In the genomic region with DNA sequence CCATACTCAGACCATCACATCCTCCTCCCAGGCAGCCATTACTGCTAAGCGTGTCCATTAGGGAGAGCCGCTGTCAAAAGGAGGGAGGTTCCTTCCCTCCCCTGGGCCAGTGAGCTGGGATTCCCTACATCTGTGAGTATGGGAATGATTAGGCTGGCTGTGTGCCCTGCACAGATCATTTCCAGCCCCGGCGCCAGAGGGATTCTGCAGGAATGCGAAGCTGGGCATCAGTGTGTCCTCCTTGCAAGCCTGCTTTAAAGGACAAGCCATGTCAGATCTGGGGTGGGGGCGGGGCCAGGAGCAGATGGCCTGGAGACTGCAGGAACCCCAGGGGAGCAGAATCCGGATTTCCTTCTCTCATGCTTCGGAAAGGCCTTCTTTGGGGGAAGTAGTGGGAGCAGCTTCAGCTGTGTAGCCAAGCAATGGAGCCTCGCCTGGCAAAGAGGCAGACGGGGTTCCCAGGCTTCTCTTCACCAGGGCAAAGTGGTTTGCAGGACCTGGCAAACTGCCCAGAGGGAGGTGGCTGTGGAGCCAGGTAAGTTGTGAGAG, we compare ENCODE assay signal across 8 mouse cellular contexts. TPM values are rescaled to one million over a fixed set of nuclear protein-coding genes. Genes with fewer than 3 reads are reported as not detected.
DNase-seq lines count a peak whose midpoint lies in the region; ATAC-seq and TF ChIP-seq lines count a peak whose summit lies in the region.

No protein-coding gene starts in this region.

- DNase-seq in NIH3T3 (ENCODE audit: low read depth): peak; percentile 98
- peak; percentile 90 for DNase-seq in cerebellum, adult 9-11 months
- peak; percentile 77 to 86 for DNase-seq in gastrocnemius, adult 8-10 months (ENCODE audit: low spot score in 2 of 2)
- peak; percentile 79 for DNase-seq in hindbrain, postnatal 0 days (ENCODE audit: low spot score)
- peak; percentile 20 to 27 for DNase-seq in layer of hippocampus, postnatal 36 days
- DNase-seq in midbrain, postnatal 0 days (ENCODE audit: low spot score): peak; percentile 75
- peak; percentile 50 for DNase-seq in urinary bladder, postnatal 25 days (ENCODE audit: low spot score)
- no peak for DNase-seq in thymus, postnatal 36 days

- H3K4me1 ChIP-seq in hindbrain, postnatal 0 days (ENCODE audit: insufficient read depth, low read length): peaks cover 9% of the 10 kb centered on the region
- H3K4me1 ChIP-seq in midbrain, postnatal 0 days (ENCODE audit: insufficient read depth, low read length): peaks cover 3% of the 10 kb centered on the region; the same call in 1 of the 2 replicates

- no peaks in the 10 kb centered on the region for H3K9me3 ChIP-seq in hindbrain, postnatal 0 days (ENCODE audit: low read length)
- H3K9me3 ChIP-seq in midbrain, postnatal 0 days (ENCODE audit: low read length): no peaks in the 10 kb centered on the region

- H3K4me2 ChIP-seq in hindbrain, postnatal 0 days (ENCODE audit: low read depth, low read length): peak overlapping the region; percentile 31
- no peak overlapping the region for H3K4me2 ChIP-seq in midbrain, postnatal 0 days (ENCODE audit: low read depth, low read length, poor library complexity, severe bottlenecking)

- no peaks in the 10 kb centered on the region for H3K36me3 ChIP-seq in hindbrain, postnatal 0 days (ENCODE audit: insufficient read depth, low read length)
- no peaks in the 10 kb centered on the region for H3K36me3 ChIP-seq in midbrain, postnatal 0 days (ENCODE audit: insufficient read depth, low read length)

- no peak for TF ChIP-seq CTCF in hindbrain, postnatal 0 days (IDR thresholded peaks at IDR 0.05; ENCODE audit: low read depth)
- no peak for TF ChIP-seq CTCF in midbrain, postnatal 0 days (IDR thresholded peaks at IDR 0.05)

- WGBS in hindbrain, postnatal 0 days: 15% methylated on average over 10 of the region's 10 CpGs
- WGBS in midbrain, postnatal 0 days: 24% methylated on average over 10 of the region's 10 CpGs

- H3K9ac ChIP-seq in hindbrain, postnatal 0 days (replicated peaks; ENCODE audit: low read length): no peak overlapping the region
- H3K9ac ChIP-seq in midbrain, postnatal 0 days (replicated peaks; ENCODE audit: low read length, poor library complexity, severe bottlenecking): no peak overlapping the region

- peak overlapping the region; percentile 9; the same call in 1 of the 2 replicates for H3K27ac ChIP-seq in hindbrain, postnatal 0 days
- H3K27ac ChIP-seq in midbrain, postnatal 0 days (ENCODE audit: low read depth, low read length): no peak overlapping the region

- peak; percentile 89 for ATAC-seq in hindbrain, postnatal 0 days
- no peak for ATAC-seq in midbrain, postnatal 0 days (ENCODE audit: low FRiP score)

- no peak overlapping the region for H3K4me3 ChIP-seq in hindbrain, postnatal 0 days (ENCODE audit: low read length)
- H3K4me3 ChIP-seq in midbrain, postnatal 0 days (ENCODE audit: low read depth, low read length): no peak overlapping the region

- H3K27me3 ChIP-seq in hindbrain, postnatal 0 days (ENCODE audit: insufficient read depth, low read length): no peaks in the 10 kb centered on the region
- H3K27me3 ChIP-seq in midbrain, postnatal 0 days (ENCODE audit: insufficient read depth, low read length): no peaks in the 10 kb centered on the region

RNA-seq across cellular contexts. Expression of a gene that starts 45.3 kb away (rescaled TPM):
- 10 to 100 TPM; 60.2 to 66.9 (median 64.5) TPM for total RNA-seq in gastrocnemius, adult 8-10 months (2022)
- total RNA-seq in hindbrain, postnatal 0 days (2014; rRNA removed): 21.3 and 22.7 TPM in 2 replicates
- 11.3 and 11.4 TPM in 2 replicates for polyA plus RNA-seq in hindbrain, postnatal 0 days (2015; fragmentation: Nextera tagmentation; extraction: Ambion mirVana)
- total RNA-seq in layer of hippocampus, postnatal 36 days (2021): 10 to 100 TPM; 84.0 to 86.3 TPM
- total RNA-seq in midbrain, postnatal 0 days (2014; rRNA removed): 24.8 and 25.0 TPM in 2 replicates
- polyA plus RNA-seq in midbrain, postnatal 0 days (2015; fragmentation: Nextera tagmentation; extraction: Ambion mirVana): 10.1 and 10.9 TPM in 2 replicates

Comparison
In these comparisons a context has a peak if more than half of its experiments do, and no peak if none do; other contexts are left out.
1. DNase-seq: peak in NIH3T3 (single experiment), cerebellum, adult 9-11 months (single experiment), gastrocnemius, adult 8-10 months (2 of 2), hindbrain, postnatal 0 days (single experiment), layer of hippocampus, postnatal 36 days (2 of 2), midbrain, postnatal 0 days (single experiment) and urinary bladder, postnatal 25 days (single experiment); none in thymus, postnatal 36 days (0 of 2).